Mouse (Mus musculus) liver, adult 2 months (tissue): ENCODE measurements at regions not wholly inside any gene's neighbourhood (a gene's known extent, or its start where the extent isn't known, plus 50 kb on each side); places are given as distances from the start of the nearest gene placed in this dataset.

Experiments
- CTCF ChIP-seq: fragments of 200-500 bp; IDR thresholded peaks from 2 replicates; pipeline ENCODE4 v1.5.1; 2011; ENCODE audit warnings: low read depth, low read length, control low read depth
- POLR2A ChIP-seq: fragments of 200-500 bp; IDR thresholded peaks from 2 replicates; pipeline ENCODE4 v1.6.1; 2011; ENCODE audit warnings: low read length, control low read depth; ENCODE audit not compliant: insufficient read depth; ENCODE audit errors: extremely low read depth

GRCm38 (mm10) chr1:154024301-154024700 is 124.3 kb upstream of the Teddm2 start:
- no peak for TF ChIP-seq POLR2A
- no peak for TF ChIP-seq CTCF
